Comparison of ENCODE assay signal across 23 mouse cellular contexts in the genomic region with DNA sequence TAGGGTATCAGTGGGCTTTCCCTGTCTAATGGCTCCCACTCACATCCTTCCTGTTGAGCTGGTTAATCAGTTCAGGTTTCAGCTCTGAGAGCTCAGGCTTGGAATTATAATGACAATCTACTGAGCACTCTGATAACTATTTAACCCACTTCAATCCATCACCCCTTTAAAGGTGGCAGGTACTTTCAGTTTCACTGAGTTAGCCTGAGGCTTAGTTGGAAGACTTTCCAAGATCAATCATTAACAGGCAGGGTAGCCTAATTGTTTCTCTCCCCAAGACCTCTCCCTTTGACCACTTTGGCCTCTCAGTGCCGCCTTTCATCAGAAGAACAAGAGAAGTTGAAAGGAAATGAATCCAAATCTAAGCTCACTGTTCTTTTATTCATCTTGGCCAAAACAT.
A peak's percentile ranks its signal among the peaks of the same experiment; 100 is the strongest.
DNase-seq lines count a peak whose midpoint lies in the region; ATAC-seq lines count a peak whose summit lies in the region.
"Had no signal": no experiment of that assay in that cellular context is flagged by ENCODE, and none has a peak within 500 bp of the region (broad histone marks: within the 10 kb centered on the region; RNA-seq: fewer than 3 reads in every experiment).

No protein-coding gene starts in this region.

- H3K36me3 ChIP-seq in kidney, embryonic 14.5 days (ENCODE audit: control insufficient read depth, insufficient read depth, low read length) = no peaks in the 10 kb centered on the region
- no peaks in the 10 kb centered on the region for H3K36me3 ChIP-seq in midbrain, embryonic 11.5 days (ENCODE audit: control insufficient read depth, insufficient read depth, low read length)
- H3K36me3 ChIP-seq: embryonic facial prominence, embryonic 15.5 days; forebrain, embryonic 10.5 days had no signal

- 51% methylated on average over 1 of the region's 1 CpGs for WGBS in kidney, embryonic 14.5 days
- 50% methylated on average over 1 of the region's 1 CpGs for WGBS in midbrain, embryonic 11.5 days

- H3K9ac ChIP-seq in kidney, embryonic 14.5 days (ENCODE audit: low read depth, low read length) = no peak overlapping the region
- H3K9ac ChIP-seq in midbrain, embryonic 11.5 days (ENCODE audit: low read length) = no peak overlapping the region
- H3K9ac ChIP-seq: embryonic facial prominence, embryonic 15.5 days; hindbrain, embryonic 14.5 days had no signal

- no peak overlapping the region for H3K27ac ChIP-seq in kidney, embryonic 14.5 days (ENCODE audit: low read depth, low read length)
- no peak overlapping the region for H3K27ac ChIP-seq in midbrain, embryonic 11.5 days (ENCODE audit: low read depth, low read length)
- H3K27ac ChIP-seq: embryonic facial prominence, embryonic 15.5 days; forebrain, embryonic 10.5 days; gastrocnemius, adult 2 months; hindbrain, embryonic 14.5 days had no signal

- H3K27me3 ChIP-seq in kidney, embryonic 14.5 days (ENCODE audit: control insufficient read depth, insufficient read depth, low read length) = no peaks in the 10 kb centered on the region
- no peaks in the 10 kb centered on the region for H3K27me3 ChIP-seq in midbrain, embryonic 11.5 days (ENCODE audit: control insufficient read depth, insufficient read depth, low read length)
- H3K27me3 ChIP-seq: embryonic facial prominence, embryonic 15.5 days; Patski had no signal

- H3K4me2 ChIP-seq in kidney, embryonic 14.5 days (replicated peaks; ENCODE audit: low read depth, low read length) = no peak overlapping the region
- no peak overlapping the region for H3K4me2 ChIP-seq in midbrain, embryonic 11.5 days
- H3K4me2 ChIP-seq: embryonic facial prominence, embryonic 15.5 days; hindbrain, embryonic 14.5 days had no signal

- no peaks in the 10 kb centered on the region for H3K9me3 ChIP-seq in kidney, embryonic 14.5 days (ENCODE audit: control insufficient read depth, low read length)
- no peaks in the 10 kb centered on the region for H3K9me3 ChIP-seq in midbrain, embryonic 11.5 days (ENCODE audit: control insufficient read depth, low read length)
- H3K9me3 ChIP-seq: embryonic facial prominence, embryonic 15.5 days; forebrain, embryonic 10.5 days had no signal

- no peak overlapping the region for H3K4me3 ChIP-seq in kidney, embryonic 14.5 days (ENCODE audit: low read length)
- no peak overlapping the region for H3K4me3 ChIP-seq in midbrain, embryonic 11.5 days (ENCODE audit: low read depth, low read length)
- H3K4me3 ChIP-seq: embryonic facial prominence, embryonic 15.5 days; erythroblast, embryonic 14.5 days; forebrain, embryonic 10.5 days; gastrocnemius, adult 2 months had no signal

- peak; percentile 83; the same call in 1 of the 2 replicates for ATAC-seq in kidney, embryonic 14.5 days (ENCODE audit: low FRiP score, low TSS enrichment)
- ATAC-seq in midbrain, embryonic 11.5 days (ENCODE audit: low FRiP score) = no peak
- ATAC-seq: forebrain, embryonic 14.5 days; Patski had no signal

- no peaks in the 10 kb centered on the region for H3K4me1 ChIP-seq in kidney, embryonic 14.5 days (ENCODE audit: control insufficient read depth, insufficient read depth, low read length)
- no peaks in the 10 kb centered on the region for H3K4me1 ChIP-seq in midbrain, embryonic 11.5 days (ENCODE audit: control insufficient read depth, insufficient read depth, low read length)
- H3K4me1 ChIP-seq: embryonic facial prominence, embryonic 15.5 days had no signal

- peak; percentile 12 for DNase-seq in kidney, adult 11 months
- no peak for DNase-seq in kidney, adult 18-20 months
- peak; percentile 17 for DNase-seq in ZHBTc4 (ENCODE audit: low read depth, low spot score)
- peak; percentile 1 to 44 for DNase-seq in kidney, postnatal 36 days
- DNase-seq in layer of hippocampus, postnatal 10 days (ENCODE audit: low spot score in 2 of 2) = no peak
- no peak for DNase-seq in midbrain, embryonic 11.5 days (ENCODE audit: low spot score, missing footprints)
- DNase-seq: adrenal gland, adult 8-10 months; adrenal gland, postnatal 36 days; cerebellum, adult 11 months; cerebellum, adult 8-10 months; cerebellum, postnatal 14 days; embryo, embryonic 11 days; gastrocnemius, adult 2 months; gastrocnemius, postnatal 36 days; heart, adult 11 months; heart, postnatal 10 days had no signal

Comparison
In these comparisons a context has a peak if more than half of its experiments do, and no peak if none do; other contexts are left out.
1. DNase-seq: peak in kidney, adult 11 months (single experiment), ZHBTc4 (single experiment) and kidney, postnatal 36 days (2 of 2); none in kidney, adult 18-20 months (single experiment), layer of hippocampus, postnatal 10 days (0 of 2) and midbrain, embryonic 11.5 days (single experiment).